Mouse (Mus musculus): ENCODE results near the gene Hoxa7. TPM values are rescaled to one million over a fixed set of nuclear protein-coding genes. Genes with fewer than 3 reads are reported as not detected.

Hoxa7 gene
- polyA plus RNA-seq, 1 experiment from 2014 or later: not detected

DNA sequence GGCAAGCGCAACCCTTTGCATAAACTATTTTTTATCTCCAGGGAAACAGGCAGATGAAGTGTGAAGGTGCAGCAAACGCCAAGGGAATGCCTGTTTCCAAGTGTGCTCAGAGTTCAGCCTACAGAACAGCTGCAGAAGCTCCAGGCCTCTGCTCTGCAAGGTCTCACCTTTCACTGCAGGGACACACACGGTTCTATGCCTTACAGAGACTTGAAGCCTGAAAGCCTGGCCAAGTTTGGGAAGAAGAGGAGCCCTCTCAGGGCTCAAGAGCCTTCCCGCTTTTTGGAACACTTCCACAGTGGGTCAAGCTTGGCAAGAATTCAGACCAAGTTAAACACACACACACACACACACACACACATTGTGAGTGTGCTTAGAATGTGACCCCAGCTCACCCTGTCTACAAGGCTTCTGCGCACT, 32.5 kb downstream of the Hoxa7 start:
- peaks cover 99% of the 10 kb centered on the region for H3K27me3 ChIP-seq
- H3K9me3 ChIP-seq: no peaks in the 10 kb centered on the region
- H3K27ac ChIP-seq (replicated peaks): no peak overlapping the region
- ATAC-seq (ENCODE audit: low FRiP score, low read depth): no peak
- H3K4me1 ChIP-seq: peaks cover 15% of the 10 kb centered on the region
- H3K4me2 ChIP-seq (replicated peaks): no peak overlapping the region
- H3K9ac ChIP-seq (replicated peaks): no peak overlapping the region
- H3K36me3 ChIP-seq: no peaks in the 10 kb centered on the region
- H3K4me3 ChIP-seq: no peak overlapping the region
- 5% methylated on average over 5 of the region's 5 CpGs for WGBS

- H3K9me3 ChIP-seq: no peaks in the 10 kb centered on the region
- H3K27ac ChIP-seq (replicated peaks): no peak overlapping the region
- H3K27me3 ChIP-seq: peaks cover 100% of the 10 kb centered on the region
- H3K4me3 ChIP-seq: no peak overlapping the region
- H3K4me1 ChIP-seq: peaks cover 6% of the 10 kb centered on the region
- WGBS: 4% methylated on average over 1 of the region's 1 CpGs
- H3K9ac ChIP-seq (replicated peaks): no peak overlapping the region
- H3K4me2 ChIP-seq (replicated peaks): no peak overlapping the region
- H3K36me3 ChIP-seq: no peaks in the 10 kb centered on the region
- no peak for ATAC-seq (ENCODE audit: low FRiP score, low read depth)
These were observed 35.2 kb downstream of the Hoxa7 start for GRCm38 (mm10) chr6:52186500-52186899.

- H3K4me3 ChIP-seq: no peak overlapping the region
- H3K27ac ChIP-seq (replicated peaks): no peak overlapping the region
- H3K4me2 ChIP-seq (replicated peaks): no peak overlapping the region
- WGBS: 6% methylated on average over 3 of the region's 3 CpGs
- H3K9me3 ChIP-seq: no peaks in the 10 kb centered on the region
- no peak for ATAC-seq (ENCODE audit: low FRiP score, low read depth)
- H3K4me1 ChIP-seq: no peaks in the 10 kb centered on the region
- H3K27me3 ChIP-seq: peaks cover 100% of the 10 kb centered on the region
- no peaks in the 10 kb centered on the region for H3K36me3 ChIP-seq
- H3K9ac ChIP-seq (replicated peaks): no peak overlapping the region
These were observed 35.8 kb downstream of the Hoxa7 start for GRCm38 (mm10) chr6:52185834-52186233.

DNA sequence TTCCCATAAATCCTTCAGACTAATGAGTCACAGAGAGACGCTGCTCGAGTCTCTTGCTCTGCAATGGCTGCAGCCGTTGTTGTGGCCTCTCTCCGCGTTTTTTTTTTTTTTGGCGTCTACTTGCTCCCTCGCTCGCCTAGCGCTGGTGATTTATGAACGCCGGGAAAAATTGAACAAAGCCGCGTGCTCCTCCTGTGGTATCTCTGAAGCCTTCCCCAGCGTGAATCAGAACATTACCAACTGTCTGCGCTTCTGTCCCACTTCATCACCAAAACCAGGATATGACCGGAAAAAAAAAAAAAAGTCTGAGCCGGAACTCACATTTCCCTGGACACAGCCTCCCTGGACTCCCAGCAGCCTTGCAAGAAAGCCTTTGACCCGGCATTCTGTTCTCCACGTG, 36.4 kb downstream of the Hoxa7 start:
- Histone ChIP-seq H3K4me1 (no peaks in the 10 kb centered on the region), H3K9ac (replicated peaks) (no peak overlapping the region), H3K9me3 (no peaks in the 10 kb centered on the region), H3K36me3 (no peaks in the 10 kb centered on the region), H3K4me2 (replicated peaks) (no peak overlapping the region), H3K4me3 (no peak overlapping the region), H3K27me3 (peaks cover 100% of the 10 kb centered on the region), H3K27ac (replicated peaks) (no peak overlapping the region)
- no peak for ATAC-seq (ENCODE audit: low FRiP score, low read depth)
- WGBS: 2% methylated on average over 19 of the region's 19 CpGs

GRCm38 (mm10) chr6:52184668-52185067, 37.0 kb downstream of the Hoxa7 start:
- Histone ChIP-seq H3K4me1 (no peaks in the 10 kb centered on the region), H3K27me3 (peaks cover 100% of the 10 kb centered on the region), H3K36me3 (no peaks in the 10 kb centered on the region), H3K4me3 (no peak overlapping the region), H3K4me2 (replicated peaks) (no peak overlapping the region), H3K9ac (replicated peaks) (no peak overlapping the region), H3K27ac (replicated peaks) (no peak overlapping the region), H3K9me3 (no peaks in the 10 kb centered on the region)
- no peak for ATAC-seq (ENCODE audit: low FRiP score, low read depth)
- 3% methylated on average over 6 of the region's 6 CpGs for WGBS

- H3K4me3 ChIP-seq: no peak overlapping the region
- 7% methylated on average over 10 of the region's 10 CpGs for WGBS
- no peak for ATAC-seq (ENCODE audit: low FRiP score, low read depth)
- H3K9me3 ChIP-seq: no peaks in the 10 kb centered on the region
- H3K4me1 ChIP-seq: no peaks in the 10 kb centered on the region
- no peak overlapping the region for H3K27ac ChIP-seq (replicated peaks)
- H3K27me3 ChIP-seq: peaks cover 100% of the 10 kb centered on the region
- no peaks in the 10 kb centered on the region for H3K36me3 ChIP-seq
- H3K9ac ChIP-seq (replicated peaks): no peak overlapping the region
- no peak overlapping the region for H3K4me2 ChIP-seq (replicated peaks)
These were observed 38.2 kb downstream of the Hoxa7 start for GRCm38 (mm10) chr6:52183311-52184080.

GRCm38 (mm10) chr6:52182793-52183192, 38.9 kb downstream of the Hoxa7 start:
- H3K4me2 ChIP-seq (replicated peaks): no peak overlapping the region

DNA sequence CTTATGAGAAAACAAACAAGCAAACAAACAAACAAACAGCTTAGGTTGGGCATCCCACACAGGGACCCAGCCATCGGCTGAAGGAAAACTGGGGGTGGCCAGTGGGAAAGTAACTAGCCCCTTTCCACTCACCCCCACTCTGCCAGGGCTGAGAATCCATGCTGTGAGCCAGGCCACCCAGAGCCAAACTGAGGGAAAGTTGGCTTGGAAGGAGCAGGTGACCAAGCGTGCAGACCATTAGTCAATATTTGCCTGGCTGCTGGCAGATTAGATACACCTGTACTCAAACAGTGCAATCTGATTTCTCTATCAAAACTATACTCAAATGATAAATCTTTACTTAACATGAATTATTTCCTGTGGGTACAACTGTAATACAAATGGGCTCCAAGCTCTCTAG, 39.6 kb downstream of the Hoxa7 start:
- Histone ChIP-seq H3K9ac (replicated peaks) (no peak overlapping the region), H3K27me3 (peaks cover 100% of the 10 kb centered on the region), H3K4me2 (replicated peaks) (no peak overlapping the region), H3K36me3 (no peaks in the 10 kb centered on the region), H3K9me3 (no peaks in the 10 kb centered on the region), H3K27ac (replicated peaks) (no peak overlapping the region), H3K4me3 (no peak overlapping the region), H3K4me1 (no peaks in the 10 kb centered on the region)
- no peak for ATAC-seq (ENCODE audit: low FRiP score, low read depth)
- 12% methylated on average over 2 of the region's 2 CpGs for WGBS

More at GRCm38 (mm10) chr6:52182793-52183192, 38.9 kb downstream of the Hoxa7 start:
- H3K4me3 ChIP-seq: no peak overlapping the region
- H3K27me3 ChIP-seq: peaks cover 100% of the 10 kb centered on the region
- ATAC-seq (ENCODE audit: low FRiP score, low read depth): no peak
- no peak overlapping the region for H3K9ac ChIP-seq (replicated peaks)
- no peaks in the 10 kb centered on the region for H3K9me3 ChIP-seq
- H3K4me1 ChIP-seq: no peaks in the 10 kb centered on the region
- no peaks in the 10 kb centered on the region for H3K36me3 ChIP-seq
- no peak overlapping the region for H3K27ac ChIP-seq (replicated peaks)
- 4% methylated on average over 1 of the region's 1 CpGs for WGBS

DNA sequence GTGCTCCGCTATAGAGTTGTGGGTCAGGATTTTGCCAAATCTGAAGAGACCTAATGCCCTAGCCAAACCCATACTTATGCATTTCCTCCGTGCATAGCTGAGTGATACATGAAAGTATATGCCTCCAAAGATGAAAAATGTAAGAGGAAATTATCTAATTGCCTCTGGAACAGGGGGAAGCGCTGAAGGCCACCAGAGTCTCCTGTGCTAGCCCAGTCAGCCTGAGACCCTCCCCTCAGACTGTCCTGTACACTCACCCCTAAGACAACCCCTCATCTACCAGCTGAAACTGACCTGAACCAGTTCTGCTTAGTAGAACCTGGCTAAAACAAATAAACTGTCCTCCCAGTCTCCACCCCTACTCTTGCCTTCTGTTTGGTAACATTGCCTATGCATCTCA, 40.9 kb downstream of the Hoxa7 start:
- Histone ChIP-seq H3K27ac (replicated peaks) (no peak overlapping the region), H3K4me1 (no peaks in the 10 kb centered on the region), H3K9me3 (no peaks in the 10 kb centered on the region), H3K27me3 (peaks cover 100% of the 10 kb centered on the region), H3K9ac (replicated peaks) (no peak overlapping the region), H3K4me2 (replicated peaks) (no peak overlapping the region), H3K4me3 (no peak overlapping the region), H3K36me3 (no peaks in the 10 kb centered on the region)
- WGBS: 8% methylated on average over 3 of the region's 3 CpGs
- no peak for ATAC-seq (ENCODE audit: low FRiP score, low read depth)

- H3K4me3 ChIP-seq: no peak overlapping the region
- H3K9me3 ChIP-seq: no peaks in the 10 kb centered on the region
- ATAC-seq (ENCODE audit: low FRiP score, low read depth): no peak
- no peak overlapping the region for H3K4me2 ChIP-seq (replicated peaks)
- no peak overlapping the region for H3K9ac ChIP-seq (replicated peaks)
- H3K36me3 ChIP-seq: no peaks in the 10 kb centered on the region
- H3K27ac ChIP-seq (replicated peaks): no peak overlapping the region
- no peaks in the 10 kb centered on the region for H3K4me1 ChIP-seq
- WGBS: 2% methylated on average over 11 of the region's 11 CpGs
- peaks cover 100% of the 10 kb centered on the region for H3K27me3 ChIP-seq
These were observed 41.4 kb downstream of the Hoxa7 start for GRCm38 (mm10) chr6:52180213-52180710.

- no peaks in the 10 kb centered on the region for H3K36me3 ChIP-seq
- WGBS: under 1% methylated on average over 10 of the region's 10 CpGs
- H3K4me1 ChIP-seq: no peaks in the 10 kb centered on the region
- no peaks in the 10 kb centered on the region for H3K9me3 ChIP-seq
- H3K4me3 ChIP-seq: no peak overlapping the region
- no peak overlapping the region for H3K4me2 ChIP-seq (replicated peaks)
- ATAC-seq (ENCODE audit: low FRiP score, low read depth): no peak
- no peak overlapping the region for H3K27ac ChIP-seq (replicated peaks)
- no peak overlapping the region for H3K9ac ChIP-seq (replicated peaks)
- H3K27me3 ChIP-seq: peaks cover 100% of the 10 kb centered on the region
These were observed 42.0 kb downstream of the Hoxa7 start for GRCm38 (mm10) chr6:52179690-52180089.

GRCm38 (mm10) chr6:52178918-52179665, 42.6 kb downstream of the Hoxa7 start:
- Histone ChIP-seq H3K9ac (replicated peaks) (no peak overlapping the region), H3K27me3 (peaks cover 97% of the 10 kb centered on the region), H3K4me1 (no peaks in the 10 kb centered on the region), H3K4me3 (no peak overlapping the region), H3K9me3 (no peaks in the 10 kb centered on the region), H3K4me2 (replicated peaks) (no peak overlapping the region), H3K27ac (replicated peaks) (no peak overlapping the region), H3K36me3 (no peaks in the 10 kb centered on the region)
- ATAC-seq (ENCODE audit: low FRiP score, low read depth): no peak
- 0% methylated on average over 4 of the region's 4 CpGs for WGBS
